Mouse (Mus musculus): ENCODE measurements at regions not wholly inside any gene's neighbourhood (a gene's known extent, or its start where the extent isn't known, plus 50 kb on each side); places are given as distances from the start of the nearest gene placed in this dataset.

DNA sequence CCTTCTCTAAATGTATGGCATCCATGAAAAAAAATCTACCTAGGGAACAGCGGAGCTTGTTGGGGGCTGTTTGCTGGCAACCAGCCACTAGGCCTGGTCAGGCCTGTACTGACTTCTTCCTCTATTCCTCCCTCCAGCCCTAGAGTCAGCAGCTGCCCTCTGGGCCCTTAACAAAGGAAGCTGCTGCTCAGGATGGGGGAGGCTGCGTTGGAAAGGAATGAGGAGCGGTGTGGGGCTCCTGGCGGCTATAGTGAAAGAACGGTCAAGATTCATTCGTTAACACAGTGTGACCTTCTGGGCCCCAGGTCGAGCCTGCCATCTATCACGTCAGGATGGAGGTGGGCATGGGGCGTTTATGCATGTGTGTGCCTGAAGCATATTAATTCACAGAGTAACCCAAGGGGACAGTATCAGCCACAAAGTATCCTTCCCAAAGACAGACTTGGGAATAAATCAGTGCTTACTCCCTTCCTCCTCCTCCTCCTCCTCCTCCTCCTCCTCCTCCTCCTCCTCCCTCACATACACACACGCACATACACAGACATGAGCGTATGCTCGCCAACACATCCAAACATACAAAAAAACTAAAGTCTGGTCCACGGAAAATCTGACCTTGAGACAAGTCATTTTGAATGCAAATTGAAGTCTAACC is 202.6 kb downstream of the Sox11 start:
- H3K27ac ChIP-seq (replicated peaks in 1 of 2; ENCODE audit: control insufficient read depth in 1 of 2, insufficient read depth in 1 of 2, low read depth in 2 of 2, low read length in 2 of 2) = 0 out of 4 replicates have a peak overlapping the region, but pooled peaks of 1 of the 2 experiments have one; percentile 3
- no peaks in the 10 kb centered on the region for H3K9me3 ChIP-seq (ENCODE audit: control insufficient read depth, low read length)
- no peak overlapping the region for H3K4me3 ChIP-seq (ENCODE audit: control insufficient read depth in 1 of 2, insufficient read depth in 1 of 2, low read depth in 1 of 2, low read length in 2 of 2)
- no peak for ATAC-seq (ENCODE audit: insufficient number of reproducible peaks, insufficient read depth, low FRiP score, low read depth)
- H3K4me1 ChIP-seq (ENCODE audit: control insufficient read depth in 2 of 2, insufficient read depth in 2 of 2, low read length in 2 of 2) = peaks cover 0 to 4% of the 10 kb centered on the region in 2 experiments; a peak in 2 of 4 replicates
- H3K36me3 ChIP-seq (ENCODE audit: control insufficient read depth, insufficient read depth, low read length) = no peaks in the 10 kb centered on the region
- no peak overlapping the region for H3K4me2 ChIP-seq (ENCODE audit: low read length)
- no peak overlapping the region for H3K9ac ChIP-seq (ENCODE audit: low read length)
- 59% methylated on average over 12 of the region's 13 CpGs for WGBS
- no peaks in the 10 kb centered on the region for H3K27me3 ChIP-seq (ENCODE audit: control insufficient read depth, insufficient read depth, low read length)

DNA sequence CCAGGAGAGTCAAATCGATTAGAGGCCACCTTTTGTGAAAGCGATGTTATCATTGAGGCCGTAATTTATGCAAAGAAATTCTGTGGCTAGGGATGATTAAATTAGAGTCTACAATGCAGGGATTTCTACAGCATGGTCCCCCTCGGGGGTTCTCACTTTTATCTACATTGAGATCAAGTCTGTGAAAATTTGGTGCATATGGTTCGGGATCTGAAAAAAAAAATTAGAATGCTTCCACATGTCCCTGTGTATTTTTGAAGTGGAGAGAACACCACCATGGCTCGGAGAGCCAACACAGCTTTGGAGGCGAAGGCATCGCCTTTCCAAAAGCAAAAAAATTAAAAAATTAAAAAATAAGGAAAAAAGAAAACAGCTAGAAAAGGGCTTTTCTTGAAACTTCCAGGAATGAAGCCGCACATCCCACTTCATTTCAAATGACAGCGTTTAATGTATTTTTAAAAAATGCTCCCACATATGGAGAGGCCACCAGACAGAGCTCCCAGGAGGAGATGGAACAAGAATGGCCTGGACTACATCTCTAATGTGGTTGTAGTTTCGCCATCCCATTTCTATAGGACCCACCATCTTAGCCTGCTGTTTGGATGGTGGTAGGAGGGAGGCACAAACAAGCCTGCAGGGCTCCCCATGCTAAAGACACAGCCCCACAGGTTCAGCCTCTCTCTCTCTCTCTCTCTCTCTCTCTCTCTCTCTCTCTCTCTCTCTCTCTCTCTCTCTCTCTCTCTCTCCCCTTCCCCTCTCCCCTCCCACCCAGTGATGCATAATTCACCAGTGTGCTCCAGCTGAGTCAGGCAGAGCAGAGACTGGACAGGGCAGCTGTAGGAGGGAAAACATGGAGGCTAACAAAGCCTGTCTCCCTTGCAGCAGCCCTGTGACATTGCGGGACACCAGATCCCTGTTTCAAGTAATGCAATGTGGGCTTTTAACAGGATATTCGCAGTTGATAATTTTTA is 203.4 kb downstream of the Sox11 start:
- no peak overlapping the region for H3K4me2 ChIP-seq (ENCODE audit: low read length)
- H3K4me1 ChIP-seq (ENCODE audit: control insufficient read depth in 2 of 2, insufficient read depth in 2 of 2, low read length in 2 of 2) = peaks cover 0 to 4% of the 10 kb centered on the region in 2 experiments; a peak in 2 of 4 replicates
- H3K27ac ChIP-seq (replicated peaks in 1 of 2; ENCODE audit: control insufficient read depth in 1 of 2, insufficient read depth in 1 of 2, low read depth in 2 of 2, low read length in 2 of 2) = no peak overlapping the region
- H3K9ac ChIP-seq (ENCODE audit: low read length) = no peak overlapping the region
- no peak for ATAC-seq (ENCODE audit: insufficient number of reproducible peaks, insufficient read depth, low FRiP score, low read depth)
- no peaks in the 10 kb centered on the region for H3K27me3 ChIP-seq (ENCODE audit: control insufficient read depth, insufficient read depth, low read length)
- H3K9me3 ChIP-seq (ENCODE audit: control insufficient read depth, low read length) = no peaks in the 10 kb centered on the region
- H3K36me3 ChIP-seq (ENCODE audit: control insufficient read depth, insufficient read depth, low read length) = no peaks in the 10 kb centered on the region
- no peak overlapping the region for H3K4me3 ChIP-seq (ENCODE audit: control insufficient read depth in 1 of 2, insufficient read depth in 1 of 2, low read depth in 1 of 2, low read length in 2 of 2)
- 77% methylated on average over 13 of the region's 13 CpGs for WGBS

DNA sequence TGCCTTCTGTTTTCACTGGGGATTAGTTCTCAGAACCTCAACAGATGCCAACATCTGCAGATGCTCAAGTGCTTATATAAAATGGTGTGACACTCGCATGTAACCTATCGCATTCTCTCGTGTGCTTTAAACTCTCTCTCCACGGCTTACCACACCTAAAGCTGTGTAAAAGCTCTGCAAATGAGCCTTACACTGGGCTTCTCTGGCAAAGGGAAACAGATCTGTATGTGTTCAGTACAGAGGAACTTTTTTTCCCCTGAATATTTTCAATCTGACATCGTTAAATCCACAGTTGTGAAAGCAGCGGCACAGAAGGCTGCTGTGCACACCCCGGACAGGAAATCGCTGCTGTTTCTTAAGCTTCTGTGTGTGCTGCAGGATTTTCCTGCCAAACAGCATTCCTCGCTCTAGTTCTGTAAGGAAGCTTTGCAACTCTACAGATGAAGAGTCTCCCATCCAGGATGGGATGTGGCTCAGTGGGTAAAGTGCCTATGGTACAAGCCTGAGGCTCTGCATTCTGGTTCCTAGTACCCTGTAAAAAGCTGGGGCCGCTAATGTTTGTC is 206.3 kb downstream of the Sox11 start:
- H3K9me3 ChIP-seq (ENCODE audit: control insufficient read depth, low read length) = no peaks in the 10 kb centered on the region
- WGBS = 57% methylated on average over 10 of the region's 10 CpGs
- no peak overlapping the region for H3K9ac ChIP-seq (ENCODE audit: low read length)
- peaks cover 3 to 4% of the 10 kb centered on the region in 2 experiments; a peak in 3 of 4 replicates for H3K4me1 ChIP-seq (ENCODE audit: control insufficient read depth in 2 of 2, insufficient read depth in 2 of 2, low read length in 2 of 2)
- H3K36me3 ChIP-seq (ENCODE audit: control insufficient read depth, insufficient read depth, low read length) = no peaks in the 10 kb centered on the region
- ATAC-seq (ENCODE audit: insufficient number of reproducible peaks, insufficient read depth, low FRiP score, low read depth) = no peak
- H3K27me3 ChIP-seq (ENCODE audit: control insufficient read depth, insufficient read depth, low read length) = no peaks in the 10 kb centered on the region
- H3K4me2 ChIP-seq (ENCODE audit: low read length) = peak overlapping the region; percentile 23; the same call in 1 of the 2 replicates
- peak overlapping the region in 1 of 2 experiments; percentile 36; a peak in 3 of 4 replicates for H3K27ac ChIP-seq (replicated peaks in 1 of 2; ENCODE audit: control insufficient read depth in 1 of 2, insufficient read depth in 1 of 2, low read depth in 2 of 2, low read length in 2 of 2)
- H3K4me3 ChIP-seq (ENCODE audit: control insufficient read depth in 1 of 2, insufficient read depth in 1 of 2, low read depth in 1 of 2, low read length in 2 of 2) = no peak overlapping the region

DNA sequence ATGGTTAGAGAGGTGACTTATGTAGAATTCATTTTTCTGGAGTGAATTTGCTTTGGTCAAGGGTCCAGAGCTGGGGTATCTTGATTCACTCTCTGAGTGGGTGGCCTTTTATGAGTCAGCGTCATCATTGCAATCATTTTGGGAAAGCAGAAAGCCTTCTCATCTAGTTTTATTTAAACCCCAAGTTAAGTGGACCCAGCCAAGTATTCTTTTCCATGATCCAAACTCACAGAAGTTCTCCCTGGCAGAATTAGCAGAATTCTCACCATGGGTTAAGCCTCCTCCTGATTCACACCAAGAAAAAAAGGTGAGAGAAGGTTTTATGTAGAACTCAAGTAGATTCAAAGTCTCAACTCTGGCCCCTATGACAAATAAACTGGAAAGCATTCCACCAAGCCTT is 211.8 kb downstream of the Sox11 start:
- ATAC-seq (ENCODE audit: insufficient number of reproducible peaks, insufficient read depth, low FRiP score, low read depth) = no peak
- Histone ChIP-seq H3K9me3 (ENCODE audit: control insufficient read depth, low read length) (no peaks in the 10 kb centered on the region), H3K27ac (replicated peaks in 1 of 2; ENCODE audit: control insufficient read depth in 1 of 2, insufficient read depth in 1 of 2, low read depth in 2 of 2, low read length in 2 of 2) (no peak overlapping the region), H3K4me3 (ENCODE audit: control insufficient read depth in 1 of 2, insufficient read depth in 1 of 2, low read depth in 1 of 2, low read length in 2 of 2) (no peak overlapping the region), H3K36me3 (ENCODE audit: control insufficient read depth, insufficient read depth, low read length) (no peaks in the 10 kb centered on the region), H3K4me2 (ENCODE audit: low read length) (no peak overlapping the region), H3K4me1 (ENCODE audit: control insufficient read depth in 2 of 2, insufficient read depth in 2 of 2, low read length in 2 of 2) (peaks cover 0 to 3% of the 10 kb centered on the region in 2 experiments; a peak in 2 of 4 replicates), H3K9ac (ENCODE audit: low read length) (no peak overlapping the region), H3K27me3 (ENCODE audit: control insufficient read depth, insufficient read depth, low read length) (no peaks in the 10 kb centered on the region)
- WGBS = 83% methylated on average over 1 of the region's 1 CpGs

DNA sequence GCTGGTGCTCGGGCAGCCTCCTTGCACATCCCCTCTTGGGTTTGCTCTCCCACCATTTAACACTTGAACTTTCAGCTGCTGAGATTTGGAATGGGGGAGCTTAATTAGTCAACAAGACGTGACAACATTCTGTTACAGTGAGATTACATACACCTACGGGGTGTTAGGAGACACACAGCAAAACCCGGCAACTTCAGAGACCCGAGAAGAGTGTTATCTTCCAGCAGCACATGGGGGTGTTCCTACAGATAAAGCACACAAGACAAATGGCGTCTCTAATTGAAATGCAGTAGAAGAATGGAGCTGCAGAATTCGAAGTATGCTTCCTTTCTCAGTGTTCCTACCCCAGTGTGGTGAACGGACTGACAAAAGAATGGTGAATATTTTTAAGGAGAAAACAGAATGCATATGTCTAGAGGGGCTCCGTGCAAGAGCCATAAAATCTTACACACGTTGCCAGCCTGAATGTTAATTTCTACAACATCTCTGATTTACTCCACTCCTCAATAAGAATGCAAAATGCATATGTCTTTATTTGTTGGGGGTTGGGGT is 215.2 kb downstream of the Sox11 start:
- Histone ChIP-seq H3K27me3 (ENCODE audit: control insufficient read depth, insufficient read depth, low read length) (no peaks in the 10 kb centered on the region), H3K9me3 (ENCODE audit: control insufficient read depth, low read length) (no peaks in the 10 kb centered on the region), H3K4me3 (ENCODE audit: control insufficient read depth in 1 of 2, insufficient read depth in 1 of 2, low read depth in 1 of 2, low read length in 2 of 2) (no peak overlapping the region), H3K9ac (ENCODE audit: low read length) (no peak overlapping the region), H3K4me1 (ENCODE audit: control insufficient read depth in 2 of 2, insufficient read depth in 2 of 2, low read length in 2 of 2) (peaks cover 0 to 2% of the 10 kb centered on the region in 2 experiments; a peak in 2 of 4 replicates), H3K27ac (replicated peaks in 1 of 2; ENCODE audit: control insufficient read depth in 1 of 2, insufficient read depth in 1 of 2, low read depth in 2 of 2, low read length in 2 of 2) (no peak overlapping the region), H3K36me3 (ENCODE audit: control insufficient read depth, insufficient read depth, low read length) (no peaks in the 10 kb centered on the region), H3K4me2 (ENCODE audit: low read length) (no peak overlapping the region)
- ATAC-seq (ENCODE audit: insufficient number of reproducible peaks, insufficient read depth, low FRiP score, low read depth) = no peak
- 16% methylated on average over 10 of the region's 10 CpGs for WGBS

DNA sequence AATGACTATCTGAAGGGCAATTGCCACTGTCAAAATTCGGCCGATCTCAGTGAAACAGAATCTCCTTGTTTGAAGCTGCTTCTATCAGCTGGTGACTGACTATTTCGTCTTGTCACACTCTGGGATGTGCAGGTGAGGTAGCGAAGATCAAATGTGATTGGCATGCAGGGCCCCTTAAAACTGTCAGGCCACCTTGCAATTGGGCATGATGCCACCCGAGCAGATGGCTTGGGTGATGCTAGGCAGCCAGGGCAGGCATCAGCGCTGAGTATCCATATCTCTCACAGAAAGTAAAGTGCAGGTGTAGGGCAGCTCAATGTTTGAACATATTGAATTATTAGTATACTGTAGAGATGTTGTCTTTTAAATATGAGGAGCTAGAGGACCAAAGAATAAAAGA is 223.8 kb downstream of the Sox11 start:
- Histone ChIP-seq H3K4me3 (ENCODE audit: control insufficient read depth in 1 of 2, insufficient read depth in 1 of 2, low read depth in 1 of 2, low read length in 2 of 2) (no peak overlapping the region), H3K4me2 (ENCODE audit: low read length) (no peak overlapping the region), H3K4me1 (ENCODE audit: control insufficient read depth in 2 of 2, insufficient read depth in 2 of 2, low read length in 2 of 2) (no peaks in the 10 kb centered on the region), H3K9me3 (ENCODE audit: control insufficient read depth, low read length) (no peaks in the 10 kb centered on the region), H3K36me3 (ENCODE audit: control insufficient read depth, insufficient read depth, low read length) (no peaks in the 10 kb centered on the region), H3K9ac (ENCODE audit: low read length) (no peak overlapping the region), H3K27me3 (ENCODE audit: control insufficient read depth, insufficient read depth, low read length) (no peaks in the 10 kb centered on the region), H3K27ac (replicated peaks in 1 of 2; ENCODE audit: control insufficient read depth in 1 of 2, insufficient read depth in 1 of 2, low read depth in 2 of 2, low read length in 2 of 2) (no peak overlapping the region)
- 83% methylated on average over 6 of the region's 6 CpGs for WGBS
- ATAC-seq (ENCODE audit: insufficient number of reproducible peaks, insufficient read depth, low FRiP score, low read depth) = no peak

DNA sequence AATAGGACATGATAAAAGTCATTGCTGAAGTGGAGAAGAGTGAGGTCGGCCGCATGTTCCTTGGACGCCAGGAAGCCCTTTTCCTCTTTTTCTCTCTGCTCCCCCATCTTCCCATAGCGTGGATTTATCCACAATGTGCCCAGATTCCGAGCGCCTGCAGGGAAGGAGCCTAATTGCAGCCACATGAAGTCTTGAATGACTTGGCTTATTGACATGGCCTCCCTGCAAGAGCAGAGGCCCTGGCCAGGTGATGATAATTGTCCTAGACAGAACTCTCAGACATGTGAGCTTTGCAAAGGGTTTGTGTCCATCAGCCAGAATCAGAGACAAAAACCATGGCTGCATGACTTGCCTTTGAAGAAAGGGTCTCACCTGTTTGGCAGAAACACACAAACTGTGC is 227.0 kb downstream of the Sox11 start:
- Histone ChIP-seq H3K4me2 (ENCODE audit: low read length) (no peak overlapping the region), H3K9me3 (ENCODE audit: control insufficient read depth, low read length) (no peaks in the 10 kb centered on the region), H3K4me3 (ENCODE audit: control insufficient read depth in 1 of 2, insufficient read depth in 1 of 2, low read depth in 1 of 2, low read length in 2 of 2) (no peak overlapping the region), H3K4me1 (ENCODE audit: control insufficient read depth in 2 of 2, insufficient read depth in 2 of 2, low read length in 2 of 2) (no peaks in the 10 kb centered on the region), H3K27me3 (ENCODE audit: control insufficient read depth, insufficient read depth, low read length) (no peaks in the 10 kb centered on the region), H3K27ac (replicated peaks in 1 of 2; ENCODE audit: control insufficient read depth in 1 of 2, insufficient read depth in 1 of 2, low read depth in 2 of 2, low read length in 2 of 2) (no peak overlapping the region), H3K9ac (ENCODE audit: low read length) (no peak overlapping the region), H3K36me3 (ENCODE audit: control insufficient read depth, insufficient read depth, low read length) (no peaks in the 10 kb centered on the region)
- no peak for ATAC-seq (ENCODE audit: insufficient number of reproducible peaks, insufficient read depth, low FRiP score, low read depth)
- WGBS = 79% methylated on average over 6 of the region's 6 CpGs
